Mouse (Mus musculus) C2C12 (cell line): ENCODE measurements around the gene Tcf23.

Source experiments
- CTCF ChIP-seq: IDR thresholded peaks from one replicate; pipeline ENCODE4 v1.5.1; 2011; ENCODE audit not compliant: control insufficient read depth, insufficient read depth, insufficient read length
- FOSL1 ChIP-seq: IDR thresholded peaks from one replicate; pipeline ENCODE4 v1.8.0; 2011; ENCODE audit warnings: mild to moderate bottlenecking, low read length; ENCODE audit not compliant: poor library complexity, insufficient read depth, severe bottlenecking
- MAX ChIP-seq: IDR thresholded peaks from one replicate; pipeline ENCODE4 v1.6.1; 2011; ENCODE audit warnings: mild to moderate bottlenecking, control low read depth
- MYOG ChIP-seq: IDR thresholded peaks from one replicate; pipeline ENCODE4 v1.6.1; 2011; ENCODE audit not compliant: control insufficient read depth, insufficient read length; ENCODE audit errors: extremely low read depth
- USF1 ChIP-seq: IDR thresholded peaks from one replicate; pipeline ENCODE4 v1.6.1; 2011; ENCODE audit warnings: low read depth, mild to moderate bottlenecking, control low read depth, moderate library complexity

DNA sequence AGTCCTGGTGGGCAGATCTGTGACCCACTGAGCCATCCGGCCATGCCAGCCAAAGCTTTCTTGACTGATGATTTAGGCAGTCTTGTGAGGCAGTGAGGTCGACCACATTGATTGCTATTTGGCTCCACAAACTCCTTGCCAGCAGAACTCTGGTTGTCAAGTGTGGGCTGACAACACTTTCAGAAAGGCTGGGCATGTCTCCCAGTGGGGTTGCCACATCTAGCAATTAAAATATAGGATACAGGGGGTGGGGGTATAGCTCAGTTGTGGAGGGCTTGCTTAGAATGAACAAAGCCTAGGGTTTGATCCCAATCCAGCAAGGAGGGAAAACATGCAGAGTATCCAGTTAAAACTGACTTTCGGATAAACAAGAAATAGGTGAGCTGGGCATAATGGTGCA, 25.6 kb downstream of the Tcf23 start:
- TF ChIP-seq CTCF = no peak
- TF ChIP-seq USF1 = no peak
- no peak for TF ChIP-seq MAX
- no peak for TF ChIP-seq FOSL1
- TF ChIP-seq MYOG = no peak
